Mouse (Mus musculus) frontal cortex, postnatal 14 days (tissue): ENCODE measurements around the gene Ctf2.

ENCODE experiments used
- DNase-seq, 2 experiments: peaks; one replicate each; pipeline ENCODE4 v3.0.0; 2022; ENCODE audit warnings: low spot score in 2 of 2

Gene Ctf2

GRCm38 (mm10) chr7:127760478-127760877, 28.5 kb upstream of the Ctf2 start:
- DNase-seq: no peak

GRCm38 (mm10) chr7:127759716-127760115, 27.8 kb upstream of the Ctf2 start:
- DNase-seq: no peak

- DNase-seq: no peak
Measured at GRCm38 (mm10) chr7:127753741-127754140, 21.8 kb upstream of the Ctf2 start.

GRCm38 (mm10) chr7:127753158-127753557, 21.2 kb upstream of the Ctf2 start:
- DNase-seq: no peak

- no peak for DNase-seq
Measured at GRCm38 (mm10) chr7:127752069-127752468, 20.1 kb upstream of the Ctf2 start.

- DNase-seq: no peak
Measured at GRCm38 (mm10) chr7:127751619-127752018, 19.7 kb upstream of the Ctf2 start.

GRCm38 (mm10) chr7:127750131-127751127, 18.5 kb upstream of the Ctf2 start:
- peak; percentile 39 to 52 for DNase-seq

GRCm38 (mm10) chr7:127748235-127748560, 16.2 kb upstream of the Ctf2 start:
- peak in 1 of 2 experiments; percentile 20 for DNase-seq

GRCm38 (mm10) chr7:127747559-127748234, 15.7 kb upstream of the Ctf2 start:
- DNase-seq: peak in 1 of 2 experiments; percentile 10

- peak in 1 of 2 experiments; percentile 22 for DNase-seq
Measured at GRCm38 (mm10) chr7:127746494-127747491, 14.8 kb upstream of the Ctf2 start.

- DNase-seq: peak; percentile 93 to 99
Measured at GRCm38 (mm10) chr7:127745652-127746493, 13.9 kb upstream of the Ctf2 start.

GRCm38 (mm10) chr7:127745251-127745651, 13.3 kb upstream of the Ctf2 start:
- DNase-seq: peak; percentile 89 to 95

- peak; percentile 69 to 75 for DNase-seq
Measured at GRCm38 (mm10) chr7:127744366-127745045, 12.5 kb upstream of the Ctf2 start, which contains the start of gene Fbxl19. Gene Fbxl19, plus strand, starts transcription at chr7:127744543.

GRCm38 (mm10) chr7:127730170-127730569, 1.8 kb downstream of the Ctf2 start:
- no peak for DNase-seq

GRCm38 (mm10) chr7:127727898-127728297, 4.1 kb downstream of the Ctf2 start:
- DNase-seq: no peak

GRCm38 (mm10) chr7:127725924-127726323, 6.0 kb downstream of the Ctf2 start:
- no peak for DNase-seq

- DNase-seq: no peak
Measured at GRCm38 (mm10) chr7:127725490-127725889, 6.5 kb downstream of the Ctf2 start.

- no peak for DNase-seq
Measured at GRCm38 (mm10) chr7:127719258-127719657, 12.7 kb downstream of the Ctf2 start.

- no peak for DNase-seq
Measured at GRCm38 (mm10) chr7:127718339-127718738, 13.6 kb downstream of the Ctf2 start.

GRCm38 (mm10) chr7:127716992-127717391, 15.0 kb downstream of the Ctf2 start:
- peak in 1 of 2 experiments; percentile 43 for DNase-seq
